Mouse (Mus musculus): Measurements from ENCODE around the gene Trpv2.
A peak's percentile ranks its signal among the peaks of the same experiment; 100 is the strongest.

The Trpv2 gene

GRCm38 (mm10) chr11:62604123-62604706, 29.9 kb downstream of the Trpv2 start:
- DNase-seq (ENCODE audit: low spot score): no peak

GRCm38 (mm10) chr11:62604886-62605618, 30.8 kb downstream of the Trpv2 start:
- DNase-seq (ENCODE audit: low spot score): no peak

- DNase-seq (ENCODE audit: low spot score): no peak
These were observed 31.5 kb downstream of the Trpv2 start for GRCm38 (mm10) chr11:62605619-62606298.

GRCm38 (mm10) chr11:62606299-62607169, 32.2 kb downstream of the Trpv2 start:
- DNase-seq (ENCODE audit: low spot score): no peak

GRCm38 (mm10) chr11:62607170-62607951, 33.1 kb downstream of the Trpv2 start:
- no peak for DNase-seq (ENCODE audit: low spot score)

GRCm38 (mm10) chr11:62607952-62608201, 33.6 kb downstream of the Trpv2 start:
- no peak for DNase-seq (ENCODE audit: low spot score)

- no peak for DNase-seq (ENCODE audit: low spot score)
These were observed 34.8 kb downstream of the Trpv2 start for GRCm38 (mm10) chr11:62608826-62609675.

- DNase-seq (ENCODE audit: low spot score): no peak
These were observed 36.0 kb downstream of the Trpv2 start for GRCm38 (mm10) chr11:62610304-62610703.

- DNase-seq (ENCODE audit: low spot score): no peak
These were observed 38.3 kb downstream of the Trpv2 start for GRCm38 (mm10) chr11:62612604-62613003.

- DNase-seq (ENCODE audit: low spot score): peak; percentile 94
These were observed 39.5 kb downstream of the Trpv2 start for GRCm38 (mm10) chr11:62613657-62614365.

- DNase-seq (ENCODE audit: low spot score): no peak
These were observed 40.7 kb downstream of the Trpv2 start for GRCm38 (mm10) chr11:62614876-62615410.

- DNase-seq (ENCODE audit: low spot score): no peak
These were observed 41.2 kb downstream of the Trpv2 start for GRCm38 (mm10) chr11:62615456-62615855.

GRCm38 (mm10) chr11:62621079-62621478, 46.8 kb downstream of the Trpv2 start:
- no peak for DNase-seq (ENCODE audit: low spot score)

GRCm38 (mm10) chr11:62621586-62622283, 47.4 kb downstream of the Trpv2 start:
- DNase-seq (ENCODE audit: low spot score): no peak

GRCm38 (mm10) chr11:62622850-62623249, 48.6 kb downstream of the Trpv2 start:
- DNase-seq (ENCODE audit: low spot score): no peak

- no peak for DNase-seq (ENCODE audit: low spot score)
These were observed 50.3 kb downstream of the Trpv2 start for GRCm38 (mm10) chr11:62624341-62625291.

- no peak for DNase-seq (ENCODE audit: low spot score)
These were observed 55.3 kb downstream of the Trpv2 start for GRCm38 (mm10) chr11:62629352-62630224.
